Mouse (Mus musculus): ENCODE measurements around the gene Lsm12.
A peak's percentile ranks its signal among the peaks of the same experiment; 100 is the strongest.

The Lsm12 gene

GRCm38 (mm10) chr11:102216056-102216885, 31.2 kb upstream of the Lsm12 start:
- DNase-seq = peak; percentile 67

- no peak for DNase-seq
Observed at GRCm38 (mm10) chr11:102215511-102215910, 30.4 kb upstream of the Lsm12 start.

GRCm38 (mm10) chr11:102214430-102215156, 29.5 kb upstream of the Lsm12 start:
- no peak for DNase-seq

GRCm38 (mm10) chr11:102211936-102212341, 26.8 kb upstream of the Lsm12 start:
- no peak for DNase-seq

- no peak for DNase-seq
Observed at GRCm38 (mm10) chr11:102211011-102211410, 25.9 kb upstream of the Lsm12 start.

- DNase-seq = no peak
Observed at GRCm38 (mm10) chr11:102210185-102210584, 25.1 kb upstream of the Lsm12 start.

GRCm38 (mm10) chr11:102209742-102210141, 24.6 kb upstream of the Lsm12 start:
- DNase-seq = no peak

GRCm38 (mm10) chr11:102208846-102209245, 23.8 kb upstream of the Lsm12 start:
- DNase-seq = no peak

- DNase-seq = peak; percentile 74
Observed at GRCm38 (mm10) chr11:102207825-102208777, 23.0 kb upstream of the Lsm12 start.

GRCm38 (mm10) chr11:102206481-102206880, 21.4 kb upstream of the Lsm12 start:
- no peak for DNase-seq

- peak; percentile 61 for DNase-seq
Observed at GRCm38 (mm10) chr11:102201408-102201821, 16.3 kb upstream of the Lsm12 start.

- no peak for DNase-seq
Observed at GRCm38 (mm10) chr11:102199856-102200255, 14.8 kb upstream of the Lsm12 start.

- DNase-seq = no peak
Observed at GRCm38 (mm10) chr11:102198245-102198644, 13.1 kb upstream of the Lsm12 start.

- peak; percentile 69 for DNase-seq
Observed at GRCm38 (mm10) chr11:102196018-102196797, 11.1 kb upstream of the Lsm12 start.

- DNase-seq = no peak
Observed at GRCm38 (mm10) chr11:102193657-102194440, 8.8 kb upstream of the Lsm12 start.

GRCm38 (mm10) chr11:102190848-102191247, 5.8 kb upstream of the Lsm12 start:
- DNase-seq = no peak

- peak; percentile 95 for DNase-seq
Observed at GRCm38 (mm10) chr11:102189461-102190436, 4.7 kb upstream of the Lsm12 start, which contains the start of gene G6pc3. Gene G6pc3, plus strand, starts transcription at chr11:102189620.

GRCm38 (mm10) chr11:102188980-102189379, 3.9 kb upstream of the Lsm12 start:
- DNase-seq = no peak

GRCm38 (mm10) chr11:102186235-102186634, 1.1 kb upstream of the Lsm12 start:
- DNase-seq = no peak

GRCm38 (mm10) chr11:102185677-102186076, 581 bp upstream of the Lsm12 start:
- DNase-seq = no peak

All from layer of hippocampus, adult 9-11 months (tissue).